Mouse (Mus musculus) heart, adult 18-20 months (tissue): Measurements from ENCODE around the gene Nfe2l2. TPM values are rescaled to one million over a fixed set of nuclear protein-coding genes. Genes with fewer than 3 reads are reported as not detected.
A peak's percentile ranks its signal among the peaks of the same experiment; 100 is the strongest.
"Not testable (repeated sequence)": the region's sequence is repeated elsewhere in the genome, so short reads cannot be mapped to it uniquely, and the experiment has no call there.

Experiments used
- DNase-seq, 2 experiments: peaks; one replicate each; pipeline ENCODE4 v3.0.0; 2021 to 2022; ENCODE audit warnings: mixed read lengths in 1 of 2
- total RNA-seq, 2 experiments: library from RNA; stranded (reverse); gene quantifications; 2 replicates each; pipeline ENCODE4 v1.2.3; 2021

The Nfe2l2 gene
- total RNA-seq, 2 experiments from 2014 or later, result 58.8 to 61.7 TPM

- no peak for DNase-seq
Observed at GRCm38 (mm10) chr2:75650437-75650836, 54.0 kb downstream of the Nfe2l2 start.

GRCm38 (mm10) chr2:75645251-75645650 is 59.2 kb downstream of the Nfe2l2 start:
- no peak for DNase-seq

- DNase-seq, result no peak
Observed at GRCm38 (mm10) chr2:75643950-75644349, 60.5 kb downstream of the Nfe2l2 start.

GRCm38 (mm10) chr2:75642795-75643550 is 61.5 kb downstream of the Nfe2l2 start:
- peak; percentile 69 to 75 for DNase-seq

GRCm38 (mm10) chr2:75642312-75642711 is 62.1 kb downstream of the Nfe2l2 start:
- DNase-seq, result not testable (repeated sequence)

- not testable (repeated sequence) for DNase-seq
Observed at GRCm38 (mm10) chr2:75639535-75639934, 64.9 kb downstream of the Nfe2l2 start.

- DNase-seq, result not testable (repeated sequence)
Observed at GRCm38 (mm10) chr2:75637822-75638221, 66.6 kb downstream of the Nfe2l2 start.

- no peak for DNase-seq
Observed at GRCm38 (mm10) chr2:75637361-75637760, 67.1 kb downstream of the Nfe2l2 start.

GRCm38 (mm10) chr2:75637055-75637304 is 67.5 kb downstream of the Nfe2l2 start:
- not testable (repeated sequence) for DNase-seq

GRCm38 (mm10) chr2:75636261-75637054 is 68.0 kb downstream of the Nfe2l2 start:
- DNase-seq, result peak; percentile 29 to 49

GRCm38 (mm10) chr2:75634431-75634830 is 70.0 kb downstream of the Nfe2l2 start:
- not testable (repeated sequence) for DNase-seq

- DNase-seq, result no peak
Observed at GRCm38 (mm10) chr2:75633784-75634183, 70.7 kb downstream of the Nfe2l2 start.

- DNase-seq, result no peak
Observed at GRCm38 (mm10) chr2:75633381-75633780, 71.1 kb downstream of the Nfe2l2 start.

- no peak for DNase-seq
Observed at GRCm38 (mm10) chr2:75632721-75633181, 71.7 kb downstream of the Nfe2l2 start.

GRCm38 (mm10) chr2:75632043-75632442 is 72.4 kb downstream of the Nfe2l2 start:
- DNase-seq, result no peak

GRCm38 (mm10) chr2:75631421-75631820 is 73.0 kb downstream of the Nfe2l2 start:
- DNase-seq, result no peak

- DNase-seq, result no peak
Observed at GRCm38 (mm10) chr2:75628487-75628886, 76.0 kb downstream of the Nfe2l2 start.

GRCm38 (mm10) chr2:75626597-75627440 is 77.6 kb downstream of the Nfe2l2 start:
- no peak for DNase-seq
